Mouse (Mus musculus): ENCODE measurements around the gene Plcg2.

Gene Plcg2

DNA sequence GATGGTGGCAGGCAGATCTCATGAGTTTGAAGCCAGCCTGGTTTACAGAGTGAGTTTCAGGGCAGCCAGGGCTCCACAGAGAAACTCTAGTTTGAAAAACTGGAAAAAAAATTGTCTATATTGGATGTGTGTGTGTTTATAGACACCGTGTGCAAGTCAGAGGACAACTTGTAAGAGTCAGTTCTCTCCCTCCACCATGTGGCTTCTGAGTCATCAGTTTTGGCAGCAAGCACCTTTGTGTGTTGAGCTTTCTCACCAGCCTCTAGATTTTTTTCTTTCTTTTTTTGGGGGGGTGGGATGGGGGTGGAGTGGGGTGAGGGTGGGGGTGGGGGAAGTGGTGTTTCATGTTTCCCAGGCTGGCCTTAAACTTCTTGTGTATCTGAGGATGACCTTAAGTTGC lies 12.8 kb upstream of the Plcg2 start:
- DNase-seq (ENCODE audit: low read depth, low spot score), result no peak

DNA sequence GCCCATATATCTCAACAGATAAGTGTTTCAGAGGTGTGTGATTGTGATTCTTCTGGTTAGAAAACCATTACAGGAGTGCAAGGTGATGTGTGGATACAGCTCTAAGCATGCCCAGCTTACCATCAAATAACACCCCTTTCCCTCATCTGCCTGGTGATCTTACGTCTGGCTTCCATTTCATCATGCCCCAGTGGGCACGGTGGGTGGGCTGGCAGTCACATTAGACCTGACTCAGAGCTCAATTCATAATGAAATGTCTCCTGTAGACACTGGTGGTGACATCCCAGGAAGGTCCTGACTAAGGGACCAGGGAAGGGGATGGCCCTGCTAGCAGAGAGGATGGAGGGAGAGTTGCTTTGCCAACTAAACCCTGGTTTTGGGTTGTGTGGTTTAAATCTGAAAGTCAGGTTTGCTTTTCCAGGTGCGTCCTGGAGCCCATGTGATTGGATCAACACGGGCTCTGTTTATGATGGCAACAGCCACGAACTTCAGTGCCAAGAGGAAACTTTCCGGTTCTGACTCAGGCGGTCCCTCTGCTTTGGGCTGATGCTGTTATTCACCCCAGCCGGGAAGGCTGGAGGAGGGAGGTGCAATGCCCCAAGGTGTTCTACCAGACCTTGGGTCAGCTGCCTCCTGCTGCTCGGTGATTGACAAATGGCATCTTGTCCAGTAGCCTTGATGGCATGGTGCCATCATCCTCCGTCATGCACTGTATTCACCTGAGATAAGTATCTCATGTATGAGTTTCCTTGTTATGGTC lies 9.7 kb upstream of the Plcg2 start:
- no peak for DNase-seq (ENCODE audit: low read depth, low spot score)

DNA sequence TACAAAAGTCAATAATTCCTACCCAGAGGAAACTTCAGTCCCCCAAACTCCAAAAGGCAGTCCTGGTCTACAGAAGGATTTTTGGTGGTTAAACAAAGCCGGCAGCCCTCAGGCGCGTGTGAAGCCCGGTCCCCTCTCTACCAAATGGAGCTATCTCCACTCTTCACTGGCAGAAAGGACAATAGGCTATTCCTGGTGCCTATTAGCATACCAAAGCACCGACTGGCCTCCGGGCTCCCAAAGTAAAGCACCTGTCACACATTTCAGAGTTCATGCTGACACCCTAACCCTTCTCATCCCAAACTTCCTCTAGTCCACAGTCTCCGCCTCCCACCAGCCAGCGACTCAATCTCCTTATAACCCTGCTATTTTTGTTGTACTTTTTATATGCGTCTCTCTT lies 4.5 kb upstream of the Plcg2 start:
- no peak for DNase-seq (ENCODE audit: low read depth, low spot score)

DNA sequence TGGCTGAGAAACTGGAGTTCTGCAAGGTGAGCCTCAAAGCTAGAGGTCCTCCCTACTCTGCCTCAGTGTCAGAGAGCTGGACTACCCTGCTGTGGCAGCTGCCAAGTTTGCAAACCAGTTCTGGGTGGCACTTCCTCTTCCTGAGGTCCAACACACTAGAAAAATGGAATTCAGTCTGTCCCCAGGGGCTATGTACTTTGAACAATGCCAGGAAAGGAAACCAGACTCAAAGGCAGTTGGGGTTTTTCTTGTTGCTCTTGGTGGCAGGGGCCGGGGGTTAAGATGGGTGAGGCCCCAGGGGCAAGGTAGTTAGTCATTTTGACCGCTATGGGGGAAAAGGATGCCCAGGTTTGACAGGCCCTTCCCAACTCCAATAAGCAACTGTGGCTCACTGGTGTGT lies 3.2 kb upstream of the Plcg2 start:
- no peak for DNase-seq (ENCODE audit: low read depth, low spot score)

DNA sequence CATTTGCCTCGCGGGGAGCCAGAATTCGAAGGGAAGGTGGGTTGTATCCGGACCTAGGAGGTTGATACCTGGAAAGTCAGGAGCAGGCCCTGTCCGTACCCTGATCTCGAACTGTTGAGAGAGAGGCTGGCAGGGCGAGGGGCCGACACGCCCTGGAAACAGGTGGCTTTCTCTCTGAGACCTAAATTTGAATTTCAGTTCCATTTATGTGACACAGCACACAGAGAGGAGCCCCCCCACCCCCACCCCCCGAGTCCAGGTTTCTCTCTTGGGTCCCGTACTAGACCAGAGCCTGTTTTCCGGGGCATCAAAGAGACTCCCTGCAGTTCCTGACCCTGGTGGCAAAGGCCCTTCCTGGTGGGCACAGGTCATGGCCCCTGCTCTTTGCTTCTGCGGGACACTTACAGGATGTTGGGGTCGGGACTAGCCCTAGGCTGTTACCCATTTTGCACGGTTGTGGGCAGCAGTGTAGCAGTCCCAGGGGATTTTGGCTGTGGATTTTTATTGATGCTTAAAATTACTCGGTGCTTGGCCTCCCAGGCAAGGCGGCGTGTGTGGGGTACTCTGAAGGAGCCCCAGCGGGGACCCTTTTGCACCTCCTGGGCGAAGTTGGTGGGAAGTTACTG lies 937 bp downstream of the Plcg2 start:
- no peak for DNase-seq (ENCODE audit: low read depth, low spot score)

DNA sequence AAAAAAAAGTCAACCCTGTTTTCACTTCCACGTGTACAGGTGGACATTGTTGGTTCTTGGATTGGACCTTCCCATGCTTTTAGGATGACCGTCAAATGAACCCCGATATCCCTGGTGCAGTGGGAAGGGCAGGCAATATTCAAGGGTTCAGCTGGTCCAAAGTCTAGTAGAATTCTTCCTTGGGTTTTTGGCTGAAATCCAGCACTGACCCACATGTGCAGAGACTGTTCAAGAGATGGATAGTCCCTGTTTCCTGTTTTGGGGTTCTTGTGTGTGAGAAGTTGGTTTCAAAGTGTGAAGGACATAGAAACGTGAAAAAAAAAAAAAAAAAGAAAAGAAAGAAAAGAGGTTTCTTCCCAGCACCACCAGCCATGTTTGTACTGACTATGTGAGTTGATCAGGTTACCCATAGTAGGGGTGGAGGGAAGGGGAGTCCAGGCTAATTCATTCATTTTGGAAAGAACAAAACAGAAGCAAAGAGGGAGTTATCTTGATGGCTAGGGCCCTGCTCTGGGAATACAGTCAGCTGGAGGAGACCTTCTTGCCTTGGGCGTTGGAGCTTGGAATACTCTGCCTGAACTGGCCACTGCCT lies 2.2 kb downstream of the Plcg2 start:
- no peak for DNase-seq (ENCODE audit: low read depth, low spot score)

DNA sequence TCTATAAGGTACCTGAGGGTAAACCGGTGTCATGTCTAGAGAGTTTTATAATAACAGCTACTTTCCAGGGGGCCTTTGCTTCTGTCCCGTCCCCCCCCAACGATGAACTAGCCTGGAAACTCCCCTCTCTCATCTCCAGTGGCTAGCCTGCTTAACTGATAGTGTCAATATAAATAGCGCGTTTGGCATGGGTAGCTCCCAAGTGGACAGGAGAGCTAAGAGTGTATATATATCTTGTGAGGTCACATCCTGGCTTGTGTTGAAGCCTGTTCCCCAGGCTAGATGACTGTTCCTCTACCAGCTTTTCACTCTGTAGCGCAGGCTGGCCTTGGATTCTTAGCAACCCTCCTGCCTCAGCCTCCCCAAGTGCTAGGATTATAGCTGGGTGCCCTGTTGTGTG lies 3.2 kb downstream of the Plcg2 start:
- no peak for DNase-seq (ENCODE audit: low read depth, low spot score)

DNA sequence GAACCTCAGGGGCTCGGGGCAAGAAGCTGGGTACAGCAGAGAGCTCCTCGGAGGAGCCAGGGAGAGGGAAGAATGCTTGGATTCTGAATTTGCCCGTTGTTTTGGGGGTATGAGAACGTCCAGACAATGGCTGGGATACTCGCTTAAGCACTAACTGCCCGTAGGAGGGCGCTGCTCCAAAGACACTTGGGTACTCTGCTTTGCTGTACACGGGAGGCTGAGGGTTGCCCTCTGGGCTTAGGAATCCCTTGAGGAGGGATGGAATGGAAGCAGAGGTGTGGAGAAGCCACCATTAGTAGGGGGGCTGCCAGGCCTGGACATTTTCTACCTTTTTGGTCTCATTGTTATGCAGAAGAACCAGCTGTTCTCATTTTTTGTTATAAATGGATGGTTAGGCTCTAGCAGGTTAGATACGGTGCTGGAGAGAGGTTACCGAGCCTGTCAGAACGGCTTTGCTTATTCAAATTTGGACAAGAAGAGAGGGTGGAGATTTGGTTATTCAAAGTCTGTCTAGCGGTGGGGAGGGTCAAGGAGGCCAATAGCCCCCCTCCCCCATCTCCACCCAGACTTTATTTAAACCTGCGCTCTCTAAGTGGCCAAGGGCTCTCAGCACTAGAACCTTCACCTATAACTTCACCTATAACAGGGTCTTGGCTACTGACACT lies 5.4 kb downstream of the Plcg2 start:
- DNase-seq (ENCODE audit: low read depth, low spot score), result no peak

DNA sequence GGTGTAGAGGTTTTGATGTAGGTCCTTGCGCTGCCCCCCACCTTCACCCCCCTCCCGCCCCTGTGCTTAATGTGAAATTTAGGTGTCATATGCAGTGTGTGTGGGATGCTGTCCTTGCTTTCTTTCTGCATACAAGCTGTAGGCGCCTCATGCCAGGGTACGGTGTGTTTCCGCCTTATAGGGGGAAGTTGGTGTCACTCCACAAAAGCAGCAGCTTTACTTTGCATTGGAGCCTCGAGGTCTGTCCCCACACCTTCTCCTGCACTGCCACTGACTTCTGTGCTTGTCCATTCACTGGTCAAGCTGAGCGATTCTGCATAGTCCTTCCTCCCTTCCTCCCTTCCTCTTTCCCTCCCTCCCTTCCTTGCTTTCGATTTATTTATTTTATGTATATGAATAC lies 9.6 kb downstream of the Plcg2 start:
- no peak for DNase-seq (ENCODE audit: low read depth, low spot score)

DNA sequence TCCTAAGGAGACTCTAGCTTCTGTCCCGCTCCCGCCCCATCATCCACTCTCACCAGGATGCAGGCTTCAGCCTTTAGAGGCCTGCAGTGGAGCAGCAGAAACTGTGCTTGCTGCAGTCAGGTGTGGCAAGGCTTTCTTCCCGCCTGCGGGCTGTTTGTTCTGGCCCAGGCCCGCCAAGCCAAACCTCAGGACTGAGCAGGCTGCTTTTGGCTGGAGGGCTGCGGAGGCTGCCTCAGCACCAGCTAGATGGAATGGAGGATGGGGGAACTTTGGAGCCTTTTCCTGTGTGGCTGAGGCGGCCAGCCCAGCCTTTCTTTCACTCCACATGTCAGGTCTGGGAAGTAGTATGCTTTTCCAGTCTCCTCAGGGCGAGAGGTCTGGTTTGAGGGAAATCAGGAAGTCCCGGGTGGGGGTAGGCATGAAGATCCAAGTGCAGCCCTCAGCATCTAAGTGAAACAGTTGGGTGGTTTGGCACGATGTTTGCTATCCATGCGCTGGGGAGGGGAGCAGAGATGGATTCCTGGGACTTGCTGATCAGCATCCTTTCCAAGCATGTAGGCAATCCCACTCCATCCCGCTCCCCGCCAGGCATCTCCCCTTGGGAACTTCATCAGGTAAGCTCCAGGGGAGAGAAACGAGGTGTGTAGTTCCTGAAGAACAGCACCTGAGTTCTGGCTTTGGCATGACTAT lies 18.9 kb downstream of the Plcg2 start:
- DNase-seq (ENCODE audit: low read depth, low spot score), result no peak

DNA sequence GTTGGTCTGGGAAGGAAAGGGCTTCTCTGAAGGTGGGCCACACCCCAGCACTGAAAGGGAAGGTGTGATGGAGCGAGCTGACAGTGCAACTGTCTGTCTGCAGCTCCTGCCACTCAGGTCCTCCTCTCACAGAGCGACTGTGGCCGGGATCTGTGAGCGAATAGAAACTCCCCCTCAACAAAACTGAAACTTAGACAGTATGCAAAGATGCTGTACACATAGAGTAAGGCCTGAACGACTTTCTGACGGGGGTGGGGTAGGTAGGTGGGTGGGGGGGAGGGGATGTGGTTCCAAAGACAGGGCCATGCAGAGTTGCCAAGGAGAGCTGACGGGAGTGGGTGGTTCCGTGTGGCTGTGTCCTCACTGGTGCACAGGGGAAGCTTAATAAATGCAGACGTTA lies 19.8 kb downstream of the Plcg2 start:
- no peak for DNase-seq (ENCODE audit: low read depth, low spot score)

DNA sequence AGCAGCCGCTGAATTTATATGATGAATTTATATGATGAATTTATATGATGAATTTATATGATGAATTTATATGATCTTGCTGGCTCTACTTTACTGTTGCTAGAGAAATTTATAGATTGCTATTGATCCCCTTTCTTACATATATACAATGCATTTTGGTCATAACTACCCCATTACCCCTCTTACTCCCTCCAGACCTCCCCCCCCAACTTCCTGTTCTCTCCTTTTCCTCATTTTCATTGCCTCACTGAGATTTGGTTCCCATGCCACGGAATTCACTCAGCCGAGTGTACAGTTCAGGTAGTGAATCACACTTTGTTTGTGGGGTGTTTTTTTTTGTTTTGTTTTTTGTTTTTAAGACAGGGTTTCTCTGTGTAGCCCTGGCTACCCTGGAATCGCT lies 20.8 kb downstream of the Plcg2 start:
- no peak for DNase-seq (ENCODE audit: low read depth, low spot score)

DNA sequence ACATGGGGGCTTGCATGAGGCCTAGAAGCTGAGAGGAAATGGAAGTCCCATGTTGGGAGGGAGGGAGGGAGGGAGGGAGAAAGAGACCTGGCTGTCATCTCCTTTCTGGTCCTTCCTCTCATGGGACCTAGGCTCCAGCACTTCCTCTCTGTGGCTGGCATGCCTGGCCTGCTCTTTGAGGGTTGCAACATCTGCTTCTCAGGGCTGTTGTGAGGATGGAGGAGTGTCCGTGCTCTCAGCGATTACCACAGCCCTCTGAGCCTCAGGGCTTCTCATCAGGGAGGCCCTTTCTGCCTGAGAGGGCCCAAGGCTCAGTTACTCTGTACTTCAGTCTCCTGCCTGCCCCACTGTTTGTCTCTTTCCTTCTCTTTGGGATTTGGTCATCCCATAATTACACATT lies 28.1 kb downstream of the Plcg2 start:
- no peak for DNase-seq (ENCODE audit: low read depth, low spot score)

DNA sequence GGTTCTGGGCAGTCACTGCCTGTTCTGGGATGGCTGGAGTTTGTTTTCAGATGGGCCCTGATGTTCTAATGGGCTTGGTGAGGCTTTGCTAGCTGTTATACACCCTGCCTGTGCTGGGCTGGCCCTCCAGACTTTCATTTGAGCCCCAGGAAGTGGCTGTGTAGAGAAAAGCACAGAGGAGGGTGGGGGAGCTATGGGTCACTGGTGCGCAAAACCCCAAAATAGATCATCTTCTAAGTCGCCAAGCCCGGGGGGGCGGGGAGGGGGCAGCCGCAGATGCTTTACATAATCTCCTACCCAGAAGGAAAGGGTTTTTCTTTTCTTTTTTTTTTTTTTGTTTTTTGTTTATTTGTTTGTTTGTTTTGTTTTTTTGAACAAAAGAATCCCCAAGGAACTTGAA lies 29.9 kb downstream of the Plcg2 start:
- DNase-seq (ENCODE audit: low read depth, low spot score), result no peak

DNA sequence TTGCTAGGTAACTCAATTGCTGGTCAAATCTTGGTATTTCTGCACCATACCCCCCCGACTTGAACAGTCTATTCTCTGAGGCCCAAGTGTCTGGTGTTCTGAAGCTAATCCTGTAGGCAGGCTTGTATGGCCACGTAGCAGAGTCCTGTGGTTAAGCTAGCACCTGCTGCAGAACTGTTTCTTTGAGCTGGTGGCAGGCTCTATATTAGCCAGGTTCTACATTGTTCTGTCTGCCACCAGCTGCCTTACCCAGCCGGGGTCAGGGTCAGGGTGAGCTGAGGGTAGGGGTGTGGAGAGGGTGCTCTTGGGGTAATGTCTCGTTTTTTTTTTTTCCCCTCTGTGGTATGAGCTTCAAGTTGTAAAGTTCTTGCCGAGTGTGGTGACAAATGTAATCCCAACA lies 31.1 kb downstream of the Plcg2 start:
- DNase-seq (ENCODE audit: low read depth, low spot score), result no peak

DNA sequence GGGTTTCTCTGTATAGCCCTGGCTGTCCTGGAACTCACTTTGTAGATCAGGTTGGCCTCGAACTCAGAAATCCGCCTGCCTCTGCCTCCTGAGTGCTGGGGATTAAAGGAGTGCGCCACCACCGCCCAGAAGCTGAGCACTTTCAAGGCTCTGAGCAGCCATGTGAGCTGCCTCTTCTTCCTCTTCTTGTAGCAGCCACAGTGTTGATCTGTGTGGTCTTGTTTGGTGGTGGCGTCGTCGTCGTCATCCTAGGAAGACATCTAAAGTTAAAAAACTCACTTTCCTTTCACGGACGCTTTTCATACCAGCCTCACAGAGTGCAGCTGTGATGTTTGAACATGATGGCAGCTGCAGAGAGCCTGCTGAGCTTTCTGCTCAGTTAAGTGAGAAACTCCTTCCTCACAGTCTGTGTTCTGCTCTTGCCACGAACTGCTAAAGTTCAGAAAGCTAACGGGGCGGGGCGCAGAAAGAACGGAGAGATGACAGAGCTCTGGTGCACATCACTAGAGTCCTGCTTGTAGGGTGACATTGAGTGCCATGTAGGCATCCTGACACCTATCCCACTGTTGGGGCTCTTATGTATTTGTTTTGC lies 34.4 kb downstream of the Plcg2 start:
- DNase-seq (ENCODE audit: low read depth, low spot score), result no peak

DNA sequence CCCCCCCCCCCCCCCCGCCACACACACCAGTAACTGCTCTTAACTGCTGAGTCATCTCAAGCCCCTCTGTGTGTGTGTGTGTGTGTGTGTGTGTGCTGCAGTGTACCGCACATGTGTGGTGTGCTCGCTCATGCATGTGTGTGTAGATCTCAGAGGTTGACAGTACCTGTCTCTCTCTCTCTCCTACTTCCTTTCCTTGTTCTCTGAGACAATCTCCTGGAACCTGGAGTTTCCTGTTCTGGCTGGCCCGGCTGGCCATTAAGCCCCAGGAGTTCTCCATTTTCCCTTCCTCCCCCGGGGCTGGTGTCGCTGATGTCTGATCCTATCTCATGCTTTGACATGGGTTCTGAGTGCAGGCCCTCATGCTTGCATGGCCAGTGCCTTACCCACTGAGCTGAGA lies 38.8 kb downstream of the Plcg2 start:
- no peak for DNase-seq (ENCODE audit: low read depth, low spot score)

DNA sequence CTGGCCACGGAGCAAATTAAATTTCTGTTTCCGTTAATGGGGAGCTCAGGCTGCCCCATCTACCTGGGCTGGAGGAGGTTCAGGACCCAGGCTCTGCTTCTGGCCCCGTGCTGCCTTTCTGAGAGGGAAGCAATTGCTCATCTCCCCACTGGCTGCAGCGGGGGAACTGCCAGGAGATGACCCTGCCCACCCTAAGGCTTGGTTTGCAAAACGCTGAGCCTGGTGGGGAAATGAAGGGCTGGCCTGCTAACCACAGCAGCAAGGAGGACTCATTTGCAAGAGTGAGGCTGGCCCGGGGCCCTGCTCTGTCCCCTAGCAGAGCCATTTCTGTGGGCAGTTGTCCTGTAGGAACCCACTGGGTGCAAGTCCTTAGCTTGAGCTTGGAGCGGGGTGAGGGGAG lies 39.7 kb downstream of the Plcg2 start:
- DNase-seq (ENCODE audit: low read depth, low spot score), result no peak

DNA sequence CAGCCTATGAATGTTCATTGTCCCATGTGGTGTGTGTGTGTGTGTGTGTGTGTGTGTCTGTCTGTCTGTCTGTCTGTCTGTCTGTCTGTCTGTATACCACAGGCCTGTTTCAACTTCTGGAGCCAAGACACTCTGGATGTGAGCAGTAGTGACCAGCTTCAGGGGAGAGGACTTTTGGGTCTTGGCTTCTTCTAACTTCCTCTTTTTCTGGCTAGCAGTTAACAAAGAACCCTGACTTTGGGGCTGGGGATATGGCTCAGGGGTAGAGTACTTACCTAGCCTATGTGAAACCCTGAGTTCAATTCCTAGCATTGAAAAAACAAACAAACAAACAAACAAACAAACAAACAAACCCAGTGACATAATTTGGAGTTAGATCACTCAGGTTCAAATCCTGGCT lies 44.9 kb downstream of the Plcg2 start:
- DNase-seq (ENCODE audit: low read depth, low spot score), result no peak

DNA sequence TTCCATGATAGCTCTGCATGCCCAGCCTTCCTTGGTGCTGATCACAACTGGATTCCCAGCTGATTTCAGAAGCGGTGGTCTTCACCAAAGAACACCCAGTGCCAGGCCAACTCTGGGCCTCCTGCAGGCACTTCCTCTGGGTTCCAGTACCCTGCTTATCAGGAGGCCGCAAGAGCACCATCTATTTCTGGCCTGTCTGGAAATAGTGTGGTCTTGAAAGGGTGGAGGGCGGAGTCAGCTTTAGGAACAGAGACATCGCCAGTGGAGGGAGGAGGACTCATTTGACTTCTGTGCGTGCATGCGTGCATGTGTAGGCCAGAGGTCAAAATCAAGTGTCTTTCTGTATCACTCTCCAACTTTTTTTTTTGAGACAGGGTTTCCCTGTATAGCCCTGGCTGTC lies 45.7 kb downstream of the Plcg2 start:
- DNase-seq (ENCODE audit: low read depth, low spot score), result no peak

DNA sequence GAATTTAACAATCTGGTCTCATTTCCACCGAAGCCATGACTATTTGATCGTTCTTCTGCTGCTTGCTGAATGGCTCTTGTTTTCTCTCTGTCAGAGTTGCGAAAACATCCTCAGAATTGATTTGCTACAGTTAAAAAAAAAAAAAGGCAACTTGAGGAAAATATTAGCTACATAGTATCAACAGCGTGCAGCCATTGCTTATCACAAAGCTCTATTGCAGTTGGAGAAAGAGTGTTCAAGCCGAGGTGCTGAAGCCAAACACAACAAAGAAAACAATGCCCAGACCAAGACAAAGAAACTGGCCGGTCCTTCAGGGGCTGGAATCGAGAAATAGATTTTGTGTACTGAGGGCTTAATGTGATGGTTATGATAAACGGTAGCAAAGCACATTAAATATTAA lies 47.0 kb downstream of the Plcg2 start:
- no peak for DNase-seq (ENCODE audit: low read depth, low spot score)

DNA sequence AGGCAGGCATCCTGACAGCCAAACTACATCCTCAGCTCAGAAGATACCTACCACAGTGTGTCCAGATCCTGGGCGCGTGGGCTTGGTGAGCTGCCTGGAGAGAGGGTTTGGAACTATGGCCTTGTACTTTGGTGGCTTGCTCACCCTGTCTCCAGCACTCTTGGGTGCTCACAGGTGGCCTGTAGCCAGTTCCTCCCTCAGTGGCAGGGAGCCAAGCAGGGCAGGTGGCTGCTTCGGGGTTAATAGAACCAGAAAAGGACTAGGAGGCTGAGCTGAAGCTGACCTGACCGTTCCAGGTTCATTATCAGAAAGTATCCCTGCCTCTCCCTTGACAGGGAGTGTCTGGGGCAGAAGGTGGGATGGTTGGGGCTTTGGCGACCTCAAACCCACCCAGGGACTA lies 48.3 kb downstream of the Plcg2 start:
- DNase-seq (ENCODE audit: low read depth, low spot score), result no peak
